Mouse (Mus musculus): ENCODE results near the gene Gid4. TPM values are rescaled to one million over a fixed set of nuclear protein-coding genes. Genes with fewer than 3 reads are reported as not detected.

Gene Gid4
- polyA plus RNA-seq, 1 experiment from 2014 or later: 27.3 TPM

GRCm38 (mm10) chr11:60416590-60416962 lies 369 bp upstream of the Gid4 start:
- no peak for DNase-seq (ENCODE audit: low spot score)

GRCm38 (mm10) chr11:60417717-60418472 lies 950 bp downstream of the Gid4 start, which contains the start of gene Atpaf2:
Gene Atpaf2 (minus strand): TSS chr11:60418457.
- no peaks in the 10 kb centered on the region for H3K27me3 ChIP-seq (ENCODE audit: control insufficient read depth, insufficient read depth, low read length)
- DNase-seq (ENCODE audit: low spot score) (peak; percentile 41), ATAC-seq (replicated peaks; ENCODE audit: insufficient number of reproducible peaks, low FRiP score, low TSS enrichment, low read depth) (peak; percentile 58)
- under 1% methylated on average over 36 of the region's 39 CpGs for WGBS
- peak within 1 kb of the TSS; percentile 73 for H3K27ac ChIP-seq (replicated peaks; ENCODE audit: low read depth, low read length)
- no peaks in the 10 kb centered on the region for H3K36me3 ChIP-seq (replicated peaks; ENCODE audit: control insufficient read depth, insufficient read depth, low read depth, low read length)
- peaks cover 4% of the 10 kb centered on the region for H3K4me1 ChIP-seq (ENCODE audit: control insufficient read depth, insufficient read depth, low read length)
- no peaks in the 10 kb centered on the region for H3K9me3 ChIP-seq (replicated peaks; ENCODE audit: control insufficient read depth, low read length)
- H3K4me3 ChIP-seq (ENCODE audit: low read depth, low read length): peak within 1 kb of the TSS; percentile 89
- H3K9ac ChIP-seq (replicated peaks; ENCODE audit: low read length): peak within 1 kb of the TSS; percentile 94
- peak within 1 kb of the TSS; percentile 93 for H3K4me2 ChIP-seq (ENCODE audit: low read depth, low read length)

More at GRCm38 (mm10) chr11:60416590-60416962, 369 bp upstream of the Gid4 start:
- Histone ChIP-seq H3K27me3 (ENCODE audit: control insufficient read depth, insufficient read depth, low read length) (no peaks in the 10 kb centered on the region), H3K36me3 (replicated peaks; ENCODE audit: control insufficient read depth, insufficient read depth, low read depth, low read length) (no peaks in the 10 kb centered on the region), H3K4me3 (ENCODE audit: low read depth, low read length) (peak overlapping the region; percentile 89), H3K9me3 (replicated peaks; ENCODE audit: control insufficient read depth, low read length) (no peaks in the 10 kb centered on the region), H3K4me2 (ENCODE audit: low read depth, low read length) (peak overlapping the region; percentile 67), H3K9ac (replicated peaks; ENCODE audit: low read length) (peak overlapping the region; percentile 84), H3K27ac (replicated peaks; ENCODE audit: low read depth, low read length) (no peak overlapping the region), H3K4me1 (ENCODE audit: control insufficient read depth, insufficient read depth, low read length) (peaks cover 4% of the 10 kb centered on the region)
- ATAC-seq (replicated peaks; ENCODE audit: insufficient number of reproducible peaks, low FRiP score, low TSS enrichment, low read depth): no peak
- under 1% methylated on average over 21 of the region's 21 CpGs for WGBS

- Histone ChIP-seq H3K9ac (replicated peaks; ENCODE audit: low read length) (peak overlapping the region; percentile 94), H3K36me3 (replicated peaks; ENCODE audit: control insufficient read depth, insufficient read depth, low read depth, low read length) (no peaks in the 10 kb centered on the region), H3K4me2 (ENCODE audit: low read depth, low read length) (peak overlapping the region; percentile 93), H3K27me3 (ENCODE audit: control insufficient read depth, insufficient read depth, low read length) (no peaks in the 10 kb centered on the region), H3K9me3 (replicated peaks; ENCODE audit: control insufficient read depth, low read length) (no peaks in the 10 kb centered on the region), H3K4me1 (ENCODE audit: control insufficient read depth, insufficient read depth, low read length) (peaks cover 4% of the 10 kb centered on the region), H3K4me3 (ENCODE audit: low read depth, low read length) (peak overlapping the region; percentile 89), H3K27ac (replicated peaks; ENCODE audit: low read depth, low read length) (no peak overlapping the region)
- DNase-seq (ENCODE audit: low spot score): peak; percentile 2
- 16% methylated on average over 6 of the region's 6 CpGs for WGBS
- no peak for ATAC-seq (replicated peaks; ENCODE audit: insufficient number of reproducible peaks, low FRiP score, low TSS enrichment, low read depth)
Observed at GRCm38 (mm10) chr11:60418473-60418803, 1.5 kb downstream of the Gid4 start.

- no peak overlapping the region for H3K27ac ChIP-seq (replicated peaks; ENCODE audit: low read depth, low read length)
- 68% methylated on average over 5 of the region's 6 CpGs for WGBS
Observed at GRCm38 (mm10) chr11:60422046-60422668, 5.2 kb downstream of the Gid4 start.

GRCm38 (mm10) chr11:60423006-60423405 lies 6.1 kb downstream of the Gid4 start:
- WGBS: 55% methylated on average over 1 of the region's 1 CpGs
- peaks cover 4% of the 10 kb centered on the region for H3K4me1 ChIP-seq (ENCODE audit: control insufficient read depth, insufficient read depth, low read length)
- H3K9me3 ChIP-seq (replicated peaks; ENCODE audit: control insufficient read depth, low read length): no peaks in the 10 kb centered on the region
- no peaks in the 10 kb centered on the region for H3K36me3 ChIP-seq (replicated peaks; ENCODE audit: control insufficient read depth, insufficient read depth, low read depth, low read length)
- DNase-seq (ENCODE audit: low spot score) (no peak), ATAC-seq (replicated peaks; ENCODE audit: insufficient number of reproducible peaks, low FRiP score, low TSS enrichment, low read depth) (no peak)
- H3K27ac ChIP-seq (replicated peaks; ENCODE audit: low read depth, low read length): no peak overlapping the region
- no peak overlapping the region for H3K4me2 ChIP-seq (ENCODE audit: low read depth, low read length)
- no peaks in the 10 kb centered on the region for H3K27me3 ChIP-seq (ENCODE audit: control insufficient read depth, insufficient read depth, low read length)
- no peak overlapping the region for H3K4me3 ChIP-seq (ENCODE audit: low read depth, low read length)
- no peak overlapping the region for H3K9ac ChIP-seq (replicated peaks; ENCODE audit: low read length)

More at GRCm38 (mm10) chr11:60422046-60422668, 5.2 kb downstream of the Gid4 start:
- no peak overlapping the region for H3K9ac ChIP-seq (replicated peaks; ENCODE audit: low read length)
- DNase-seq (ENCODE audit: low spot score) (no peak), ATAC-seq (replicated peaks; ENCODE audit: insufficient number of reproducible peaks, low FRiP score, low TSS enrichment, low read depth) (no peak)
- no peak overlapping the region for H3K4me3 ChIP-seq (ENCODE audit: low read depth, low read length)
- H3K27me3 ChIP-seq (ENCODE audit: control insufficient read depth, insufficient read depth, low read length): no peaks in the 10 kb centered on the region
- H3K9me3 ChIP-seq (replicated peaks; ENCODE audit: control insufficient read depth, low read length): no peaks in the 10 kb centered on the region
- peaks cover 4% of the 10 kb centered on the region for H3K4me1 ChIP-seq (ENCODE audit: control insufficient read depth, insufficient read depth, low read length)
- H3K4me2 ChIP-seq (ENCODE audit: low read depth, low read length): no peak overlapping the region
- no peaks in the 10 kb centered on the region for H3K36me3 ChIP-seq (replicated peaks; ENCODE audit: control insufficient read depth, insufficient read depth, low read depth, low read length)

GRCm38 (mm10) chr11:60426417-60426816 lies 9.5 kb downstream of the Gid4 start:
- ATAC-seq (replicated peaks; ENCODE audit: insufficient number of reproducible peaks, low FRiP score, low TSS enrichment, low read depth): no peak
- Histone ChIP-seq H3K27me3 (ENCODE audit: control insufficient read depth, insufficient read depth, low read length) (no peaks in the 10 kb centered on the region), H3K9ac (replicated peaks; ENCODE audit: low read length) (no peak overlapping the region), H3K4me1 (ENCODE audit: control insufficient read depth, insufficient read depth, low read length) (no peaks in the 10 kb centered on the region), H3K4me2 (ENCODE audit: low read depth, low read length) (no peak overlapping the region), H3K36me3 (replicated peaks; ENCODE audit: control insufficient read depth, insufficient read depth, low read depth, low read length) (no peaks in the 10 kb centered on the region), H3K9me3 (replicated peaks; ENCODE audit: control insufficient read depth, low read length) (no peaks in the 10 kb centered on the region), H3K27ac (replicated peaks; ENCODE audit: low read depth, low read length) (no peak overlapping the region), H3K4me3 (ENCODE audit: low read depth, low read length) (no peak overlapping the region)
- DNase-seq (ENCODE audit: low spot score): no peak
- WGBS: 83% methylated on average over 1 of the region's 1 CpGs

GRCm38 (mm10) chr11:60427628-60428027 lies 10.7 kb downstream of the Gid4 start:
- Histone ChIP-seq H3K9me3 (replicated peaks; ENCODE audit: control insufficient read depth, low read length) (no peaks in the 10 kb centered on the region), H3K36me3 (replicated peaks; ENCODE audit: control insufficient read depth, insufficient read depth, low read depth, low read length) (no peaks in the 10 kb centered on the region), H3K4me2 (ENCODE audit: low read depth, low read length) (no peak overlapping the region), H3K27ac (replicated peaks; ENCODE audit: low read depth, low read length) (no peak overlapping the region), H3K4me3 (ENCODE audit: low read depth, low read length) (no peak overlapping the region), H3K9ac (replicated peaks; ENCODE audit: low read length) (no peak overlapping the region), H3K27me3 (ENCODE audit: control insufficient read depth, insufficient read depth, low read length) (no peaks in the 10 kb centered on the region), H3K4me1 (ENCODE audit: control insufficient read depth, insufficient read depth, low read length) (no peaks in the 10 kb centered on the region)
- ATAC-seq (replicated peaks; ENCODE audit: insufficient number of reproducible peaks, low FRiP score, low TSS enrichment, low read depth) (no peak), DNase-seq (ENCODE audit: low spot score) (no peak)
- WGBS: 92% methylated on average over 3 of the region's 3 CpGs

- Histone ChIP-seq H3K4me1 (ENCODE audit: control insufficient read depth, insufficient read depth, low read length) (no peaks in the 10 kb centered on the region), H3K4me2 (ENCODE audit: low read depth, low read length) (no peak overlapping the region), H3K27ac (replicated peaks; ENCODE audit: low read depth, low read length) (no peak overlapping the region), H3K4me3 (ENCODE audit: low read depth, low read length) (no peak overlapping the region), H3K36me3 (replicated peaks; ENCODE audit: control insufficient read depth, insufficient read depth, low read depth, low read length) (no peaks in the 10 kb centered on the region; the same call in 1 of the 2 replicates), H3K9me3 (replicated peaks; ENCODE audit: control insufficient read depth, low read length) (no peaks in the 10 kb centered on the region), H3K27me3 (ENCODE audit: control insufficient read depth, insufficient read depth, low read length) (no peaks in the 10 kb centered on the region), H3K9ac (replicated peaks; ENCODE audit: low read length) (no peak overlapping the region)
- ATAC-seq (replicated peaks; ENCODE audit: insufficient number of reproducible peaks, low FRiP score, low TSS enrichment, low read depth) (no peak), DNase-seq (ENCODE audit: low spot score) (no peak)
Observed at GRCm38 (mm10) chr11:60433501-60433900, 16.6 kb downstream of the Gid4 start.

Data from embryonic facial prominence, embryonic 11.5 days (tissue).